Mouse (Mus musculus) stomach, postnatal 0 days (tissue): ENCODE measurements around the gene Gpam. TPM values are rescaled to one million over a fixed set of nuclear protein-coding genes. Genes with fewer than 3 reads are reported as not detected.

ENCODE experiments used
- ATAC-seq: fragments of 200-750 bp; cut with Nextera tagmentation; 2 replicates; pipeline ENCODE4 v1.8.0; 2017; ENCODE audit not compliant: low FRiP score, low TSS enrichment
- DNase-seq: peaks from one replicate; pipeline ENCODE4 v3.0.0-alpha.2; 2016; ENCODE audit warnings: low spot score
- H3K27ac ChIP-seq: fragments of 300-500 bp; sonication (generic); replicated peaks from 2 replicates; pipeline ENCODE4 v1.5.1; 2014; ENCODE audit warnings: mild to moderate bottlenecking, control low read depth
- H3K27me3 ChIP-seq: fragments of 300-500 bp; sonication (generic); 2 replicates; pipeline ENCODE4 v1.6.1; 2014; ENCODE audit warnings: low read length; ENCODE audit not compliant: control insufficient read depth, insufficient read depth
- H3K36me3 ChIP-seq: fragments of 300-500 bp; sonication (generic); 2 replicates; pipeline ENCODE4 v1.6.1; 2014; ENCODE audit warnings: low read length, mixed read lengths; ENCODE audit not compliant: control insufficient read depth, insufficient read depth
- H3K4me1 ChIP-seq: fragments of 300-500 bp; sonication (generic); replicated peaks from 2 replicates; pipeline ENCODE4 v1.6.1; 2014; ENCODE audit warnings: antibody characterized with exemption; ENCODE audit not compliant: control insufficient read depth, insufficient read depth
- H3K4me2 ChIP-seq: fragments of 300-500 bp; sonication (generic); replicated peaks from 2 replicates; pipeline ENCODE4 v1.6.1; 2014; ENCODE audit warnings: low read depth, mild to moderate bottlenecking, control low read depth, moderate library complexity
- H3K4me3 ChIP-seq: fragments of 300-500 bp; sonication (generic); 2 replicates; pipeline ENCODE4 v1.5.1; 2014; ENCODE audit warnings: low read depth, low read length, control low read depth
- H3K9ac ChIP-seq: fragments of 300-500 bp; sonication (generic); 2 replicates; pipeline ENCODE4 v1.6.1; 2014; ENCODE audit warnings: mild to moderate bottlenecking, low read length, control low read depth, mixed read lengths
- H3K9me3 ChIP-seq: fragments of 300-500 bp; sonication (generic); 2 replicates; pipeline ENCODE4 v1.6.1; 2016; ENCODE audit warnings: low read length; ENCODE audit not compliant: control insufficient read depth
- CTCF ChIP-seq: IDR thresholded peaks from 2 replicates; pipeline ENCODE4 v1.5.1; 2016; ENCODE audit warnings: antibody characterized with exemption, low read depth, mild to moderate bottlenecking, moderate library complexity
- EP300 ChIP-seq: optimal IDR thresholded peaks from 2 replicates; pipeline ENCODE3; 2016; ENCODE audit warnings: antibody characterized with exemption
- WGBS: fragments of 180-500 bp; shearing (Covaris S2); extraction: QIAGEN DNeasy Blood & Tissue Kit; methylation state at CpG from one replicate; pipeline ENCODE4 v1.1.7; 2014; 5-methylcytosine and 5-hydroxymethylcytosine counted together
- polyA plus RNA-seq: library from polyadenylated mRNA; unstranded; fragments of >200 nt; fragmentation: Nextera tagmentation; extraction: Ambion mirVana; gene quantifications from 2 replicates; pipeline ENCODE4 v1.2.1, GENCODE M21; 2015

Gene Gpam
- polyA plus RNA-seq, 1 experiment from 2014 or later = 12.5 TPM

- Histone ChIP-seq H3K4me2 (no peak overlapping the region), H3K27me3 (no peaks in the 10 kb centered on the region), H3K4me3 (no peak overlapping the region), H3K27ac (no peak overlapping the region), H3K36me3 (no peaks in the 10 kb centered on the region), H3K9me3 (no peaks in the 10 kb centered on the region), H3K4me1 (no peaks in the 10 kb centered on the region), H3K9ac (no peak overlapping the region)
- DNase-seq = no peak
- TF ChIP-seq CTCF (no peak), EP300 (no peak)
- no peak for ATAC-seq
- WGBS = 82% methylated on average over 2 of the region's 2 CpGs
Measured at GRCm38 (mm10) chr19:55166741-55167140, 39.7 kb upstream of the Gpam start.

GRCm38 (mm10) chr19:55165954-55166353, 38.9 kb upstream of the Gpam start:
- 80% methylated on average over 4 of the region's 4 CpGs for WGBS
- H3K4me3 ChIP-seq = no peak overlapping the region
- H3K9ac ChIP-seq = no peak overlapping the region
- no peak overlapping the region for H3K27ac ChIP-seq
- no peaks in the 10 kb centered on the region for H3K9me3 ChIP-seq
- H3K4me2 ChIP-seq = no peak overlapping the region
- no peaks in the 10 kb centered on the region for H3K4me1 ChIP-seq
- no peaks in the 10 kb centered on the region for H3K36me3 ChIP-seq
- no peak for ATAC-seq
- no peaks in the 10 kb centered on the region for H3K27me3 ChIP-seq
- TF ChIP-seq CTCF (no peak), EP300 (no peak)
- no peak for DNase-seq

DNA sequence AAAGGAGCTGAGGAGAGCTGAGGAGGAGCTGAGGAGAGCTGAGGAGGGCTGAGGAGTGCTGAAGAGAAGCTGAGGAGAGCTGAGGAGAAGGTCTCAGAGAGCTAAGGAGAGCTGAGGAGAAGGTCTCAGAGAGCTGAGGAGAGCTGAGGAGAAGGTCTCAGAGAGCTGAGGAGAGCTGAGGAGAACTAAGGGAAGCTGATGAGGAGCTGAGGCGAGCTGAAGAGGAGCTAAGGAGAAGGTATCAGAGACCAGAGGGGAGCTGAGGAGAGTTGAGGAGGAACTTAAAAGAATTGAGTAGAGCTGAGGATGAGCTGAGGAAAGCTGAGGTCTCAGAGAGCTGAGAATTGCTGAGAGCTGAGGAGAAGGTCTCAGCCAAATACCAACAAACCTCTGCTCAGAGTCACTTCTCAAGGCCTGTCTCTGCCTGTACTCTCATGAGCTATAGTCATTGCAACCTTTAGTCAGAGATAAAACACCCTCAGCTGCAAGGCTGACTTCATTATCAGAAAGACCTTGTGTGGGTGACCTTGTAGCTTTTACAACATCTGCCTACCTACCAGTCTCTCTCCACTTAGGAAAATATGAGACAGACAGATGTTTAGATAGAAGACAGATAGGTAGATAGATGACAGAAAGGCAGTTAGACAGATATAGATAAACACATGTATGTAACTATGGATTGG, 38.3 kb upstream of the Gpam start:
- Histone ChIP-seq H3K4me3 (no peak overlapping the region), H3K9ac (no peak overlapping the region), H3K36me3 (no peaks in the 10 kb centered on the region), H3K4me2 (no peak overlapping the region), H3K27ac (no peak overlapping the region), H3K27me3 (no peaks in the 10 kb centered on the region), H3K4me1 (no peaks in the 10 kb centered on the region), H3K9me3 (no peaks in the 10 kb centered on the region)
- WGBS = 94% methylated on average over 1 of the region's 1 CpGs
- TF ChIP-seq EP300 = no peak
- TF ChIP-seq CTCF = no peak
- DNase-seq = no peak
- no peak for ATAC-seq

DNA sequence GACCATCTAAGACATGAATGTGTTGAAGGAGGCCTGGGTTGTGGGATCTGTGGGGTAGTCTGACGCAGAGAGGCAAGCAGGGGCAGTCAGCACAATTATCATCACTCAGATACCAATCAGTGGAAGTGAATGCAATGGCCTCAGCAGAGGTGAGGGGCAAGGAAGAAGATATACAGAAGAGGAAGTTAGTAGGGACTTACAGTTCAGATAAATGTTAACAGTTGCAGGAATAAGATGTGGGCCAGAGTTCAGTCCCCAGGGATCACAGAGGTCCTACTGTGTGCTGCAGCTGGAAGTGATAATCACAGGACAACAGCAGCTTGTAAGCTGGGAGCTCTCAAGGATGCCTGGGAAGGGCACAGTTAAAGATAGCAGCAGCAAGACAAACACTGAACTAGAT, 37.1 kb upstream of the Gpam start:
- DNase-seq = no peak
- Histone ChIP-seq H3K4me2 (no peak overlapping the region), H3K27ac (no peak overlapping the region), H3K9me3 (no peaks in the 10 kb centered on the region), H3K36me3 (no peaks in the 10 kb centered on the region), H3K4me1 (no peaks in the 10 kb centered on the region), H3K9ac (no peak overlapping the region), H3K4me3 (no peak overlapping the region), H3K27me3 (no peaks in the 10 kb centered on the region)
- no peak for ATAC-seq
- 90% methylated on average over 1 of the region's 1 CpGs for WGBS
- TF ChIP-seq CTCF (no peak), EP300 (no peak)

DNA sequence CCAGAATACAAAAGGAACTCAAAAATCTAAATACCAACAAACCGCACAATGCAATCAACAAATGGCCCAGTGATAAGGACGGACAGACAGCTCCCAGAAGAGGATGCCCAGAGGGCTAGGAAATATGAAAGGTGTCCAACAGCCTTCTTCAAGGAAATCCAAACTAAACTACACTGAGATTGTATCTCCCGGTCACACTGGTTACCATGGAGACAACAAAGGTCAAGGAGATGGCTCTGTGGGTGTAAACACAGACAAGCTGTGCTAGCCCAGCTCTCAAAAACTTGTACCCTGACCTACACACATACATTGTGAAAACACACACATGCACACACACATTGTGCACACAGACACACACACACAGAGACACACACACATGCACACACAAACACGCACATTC, 35.2 kb upstream of the Gpam start:
- Histone ChIP-seq H3K27ac (no peak overlapping the region), H3K9ac (no peak overlapping the region), H3K36me3 (no peaks in the 10 kb centered on the region), H3K9me3 (no peaks in the 10 kb centered on the region), H3K27me3 (no peaks in the 10 kb centered on the region), H3K4me3 (no peak overlapping the region), H3K4me1 (no peaks in the 10 kb centered on the region), H3K4me2 (no peak overlapping the region)
- no peak for DNase-seq
- 67% methylated on average over 4 of the region's 4 CpGs for WGBS
- no peak for TF ChIP-seq EP300
- TF ChIP-seq CTCF = no peak
- ATAC-seq = no peak

DNA sequence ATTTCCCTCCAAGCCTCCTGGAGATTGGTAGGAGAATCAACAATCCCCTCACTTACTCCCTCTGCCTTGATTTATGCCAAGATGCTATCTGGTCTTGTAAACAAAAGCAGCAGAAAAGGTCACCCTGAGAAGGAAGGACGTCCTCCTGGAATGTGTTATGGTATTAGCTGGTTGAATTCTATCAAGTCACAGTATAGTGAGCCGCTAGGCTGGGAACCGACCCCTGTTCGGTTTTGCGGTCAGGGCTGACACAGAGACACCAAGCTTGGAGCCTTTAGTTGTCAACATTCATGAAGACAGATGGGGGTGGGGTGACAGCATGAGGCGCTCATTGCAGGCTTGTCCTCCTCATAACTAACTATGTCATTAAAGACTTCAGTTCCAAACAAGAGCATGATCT, 32.8 kb upstream of the Gpam start:
- ATAC-seq = no peak

More for the DNA sequence above, 32.8 kb upstream of the Gpam start:
- no peak for DNase-seq
- H3K27ac ChIP-seq = no peak overlapping the region
- no peaks in the 10 kb centered on the region for H3K27me3 ChIP-seq
- no peak overlapping the region for H3K4me2 ChIP-seq
- H3K36me3 ChIP-seq = no peaks in the 10 kb centered on the region
- no peaks in the 10 kb centered on the region for H3K4me1 ChIP-seq
- no peak overlapping the region for H3K9ac ChIP-seq
- 34% methylated on average over 6 of the region's 6 CpGs for WGBS
- no peak for TF ChIP-seq EP300
- no peak for TF ChIP-seq CTCF
- no peak overlapping the region for H3K4me3 ChIP-seq
- H3K9me3 ChIP-seq = no peaks in the 10 kb centered on the region
